Mouse (Mus musculus) lung, postnatal 0 days (tissue): ENCODE measurements around the gene Ppp4r3a. TPM values are rescaled to one million over a fixed set of nuclear protein-coding genes. Genes with fewer than 3 reads are reported as not detected.

Experiments used
- ATAC-seq: fragments of 200-750 bp; cut with Nextera tagmentation; 2 replicates; pipeline ENCODE4 v1.8.0; 2017; ENCODE audit warnings: moderate library complexity
- DNase-seq: peaks from one replicate; pipeline ENCODE4 v3.0.0-alpha.2; 2016; ENCODE audit warnings: low spot score
- H3K27ac ChIP-seq: fragments of 300-500 bp; sonication (generic); 2 replicates; pipeline ENCODE4 v1.5.1; 2014; ENCODE audit warnings: antibody characterized with exemption, mild to moderate bottlenecking, low read length, mixed read lengths
- H3K27me3 ChIP-seq: fragments of 300-500 bp; sonication (generic); replicated peaks from 2 replicates; pipeline ENCODE4 v1.6.1; 2014; ENCODE audit warnings: low read length, mixed read lengths; ENCODE audit not compliant: insufficient read depth
- H3K36me3 ChIP-seq: fragments of 300-500 bp; sonication (generic); 2 replicates; pipeline ENCODE4 v1.6.1; 2014; ENCODE audit warnings: low read length, mixed read lengths; ENCODE audit not compliant: insufficient read depth
- H3K4me1 ChIP-seq: fragments of 300-500 bp; sonication (generic); 2 replicates; pipeline ENCODE4 v1.6.1; 2014; ENCODE audit warnings: antibody characterized with exemption, low read depth, low read length, mixed read lengths; ENCODE audit not compliant: insufficient read depth
- H3K4me2 ChIP-seq: fragments of 300-500 bp; sonication (generic); replicated peaks from 2 replicates; pipeline ENCODE4 v1.6.1; 2014; ENCODE audit warnings: low read depth, mild to moderate bottlenecking, low read length, moderate library complexity, mixed read lengths
- H3K4me3 ChIP-seq: fragments of 300-500 bp; sonication (generic); 2 replicates; pipeline ENCODE4 v1.5.1; 2014; ENCODE audit warnings: low read depth, low read length
- H3K9ac ChIP-seq: fragments of 300-500 bp; sonication (generic); replicated peaks from 2 replicates; pipeline ENCODE4 v1.6.1; 2014; ENCODE audit warnings: low read depth, mild to moderate bottlenecking
- H3K9me3 ChIP-seq: fragments of 300-500 bp; sonication (generic); 2 replicates; pipeline ENCODE4 v1.6.1; 2016; ENCODE audit warnings: low read length, mixed read lengths
- CTCF ChIP-seq: IDR thresholded peaks from 2 replicates; pipeline ENCODE4 v1.5.1; 2016; ENCODE audit warnings: antibody characterized with exemption, mild to moderate bottlenecking
- EP300 ChIP-seq: IDR thresholded peaks from 2 replicates; pipeline ENCODE4 v1.6.1; 2016; ENCODE audit warnings: antibody characterized with exemption, mild to moderate bottlenecking, control low read depth
- WGBS: fragments of 180-500 bp; shearing (Covaris S2); extraction: QIAGEN DNeasy Blood & Tissue Kit; methylation state at CpG from one replicate; pipeline ENCODE4 v1.1.7; 2014; 5-methylcytosine and 5-hydroxymethylcytosine counted together
- polyA plus RNA-seq: library from polyadenylated mRNA; unstranded; fragments of >200 nt; fragmentation: Nextera tagmentation; extraction: Ambion mirVana; gene quantifications from 2 replicates; pipeline ENCODE4 v1.2.1, GENCODE M21; 2015

Ppp4r3a gene
- polyA plus RNA-seq, 1 experiment from 2014 or later, result 16.4 TPM

GRCm38 (mm10) chr12:101005665-101006420, 77.7 kb downstream of the Ppp4r3a start:
- no peak for TF ChIP-seq EP300
- TF ChIP-seq CTCF, result no peak
- no peaks in the 10 kb centered on the region for H3K27me3 ChIP-seq
- no peaks in the 10 kb centered on the region for H3K9me3 ChIP-seq
- H3K36me3 ChIP-seq, result no peaks in the 10 kb centered on the region
- no peak overlapping the region for H3K4me3 ChIP-seq
- no peak for DNase-seq
- H3K9ac ChIP-seq, result no peak overlapping the region
- no peak for ATAC-seq
- no peaks in the 10 kb centered on the region; the same call in 1 of the 2 replicates for H3K4me1 ChIP-seq
- H3K27ac ChIP-seq, result no peak overlapping the region
- H3K4me2 ChIP-seq, result no peak overlapping the region
- 78% methylated on average over 12 of the region's 12 CpGs for WGBS

- 86% methylated on average over 5 of the region's 5 CpGs for WGBS
- TF ChIP-seq CTCF, result no peak
- TF ChIP-seq EP300, result no peak
- H3K4me3 ChIP-seq, result no peak overlapping the region
- no peak for ATAC-seq
- no peak for DNase-seq
- no peaks in the 10 kb centered on the region for H3K27me3 ChIP-seq
- no peaks in the 10 kb centered on the region for H3K9me3 ChIP-seq
- H3K36me3 ChIP-seq, result no peaks in the 10 kb centered on the region
- no peak overlapping the region for H3K4me2 ChIP-seq
- no peaks in the 10 kb centered on the region; the same call in 1 of the 2 replicates for H3K4me1 ChIP-seq
- no peak overlapping the region for H3K27ac ChIP-seq
- no peak overlapping the region for H3K9ac ChIP-seq
Observed at GRCm38 (mm10) chr12:101004982-101005381, 78.5 kb downstream of the Ppp4r3a start.

- H3K27ac ChIP-seq, result no peak overlapping the region
- peaks cover 9% of the 10 kb centered on the region for H3K4me1 ChIP-seq
- H3K4me2 ChIP-seq, result no peak overlapping the region
- no peaks in the 10 kb centered on the region for H3K27me3 ChIP-seq
- no peaks in the 10 kb centered on the region for H3K36me3 ChIP-seq
- H3K4me3 ChIP-seq, result no peak overlapping the region
- DNase-seq (no peak), ATAC-seq (no peak)
- H3K9me3 ChIP-seq, result no peaks in the 10 kb centered on the region
- H3K9ac ChIP-seq, result no peak overlapping the region
- TF ChIP-seq EP300 (no peak), CTCF (no peak)
- 40% methylated on average over 4 of the region's 4 CpGs for WGBS
Observed at GRCm38 (mm10) chr12:101002801-101003513, 80.5 kb downstream of the Ppp4r3a start.

GRCm38 (mm10) chr12:100999061-100999954, 84.2 kb downstream of the Ppp4r3a start:
- H3K4me1 ChIP-seq, result peaks cover 11% of the 10 kb centered on the region
- DNase-seq, result no peak
- TF ChIP-seq EP300, result no peak
- no peak for TF ChIP-seq CTCF
- no peak overlapping the region for H3K27ac ChIP-seq
- no peaks in the 10 kb centered on the region for H3K27me3 ChIP-seq
- no peaks in the 10 kb centered on the region for H3K9me3 ChIP-seq
- H3K9ac ChIP-seq, result no peak overlapping the region
- H3K4me2 ChIP-seq, result no peak overlapping the region
- no peak overlapping the region for H3K4me3 ChIP-seq
- WGBS, result 46% methylated on average over 7 of the region's 7 CpGs
- no peak for ATAC-seq
- H3K36me3 ChIP-seq, result no peaks in the 10 kb centered on the region

GRCm38 (mm10) chr12:100998564-100998962, 84.9 kb downstream of the Ppp4r3a start:
- no peaks in the 10 kb centered on the region for H3K9me3 ChIP-seq
- H3K4me1 ChIP-seq, result peaks cover 11% of the 10 kb centered on the region
- no peak overlapping the region for H3K4me3 ChIP-seq
- no peak overlapping the region for H3K27ac ChIP-seq
- TF ChIP-seq CTCF (no peak), EP300 (no peak)
- H3K36me3 ChIP-seq, result no peaks in the 10 kb centered on the region
- no peaks in the 10 kb centered on the region for H3K27me3 ChIP-seq
- no peak overlapping the region; the same call in 1 of the 2 replicates for H3K4me2 ChIP-seq
- no peak overlapping the region for H3K9ac ChIP-seq
- WGBS, result 20% methylated on average over 8 of the region's 8 CpGs
- no peak for DNase-seq
- 0 out of 2 replicates have a peak, but pooled peaks have one; percentile 13 for ATAC-seq
